Mouse (Mus musculus): ENCODE data around the gene Slc9b1. TPM values are rescaled to one million over a fixed set of nuclear protein-coding genes. Genes with fewer than 3 reads are reported as not detected.

Gene Slc9b1
- polyA plus RNA-seq, 1 experiment, result 100.0 TPM

GRCm38 (mm10) chr3:135404599-135404998 lies 56.8 kb downstream of the Slc9b1 start:
- TF ChIP-seq CTCF (IDR thresholded peaks at IDR 0.05; ENCODE audit: control insufficient read depth, insufficient read depth, insufficient replicate concordance, low read depth, low read length) (no peak), POLR2A (IDR thresholded peaks at IDR 0.05; ENCODE audit: control insufficient read depth, low read depth, low read length) (no peak)
- Histone ChIP-seq H3K4me3 (ENCODE audit: control insufficient read depth, low read depth, low read length) (no peak overlapping the region), H3K36me3 (ENCODE audit: control insufficient read depth, insufficient read depth, low read length) (no peaks in the 10 kb centered on the region), H3K27me3 (ENCODE audit: control insufficient read depth, insufficient read depth, low read length) (no peaks in the 10 kb centered on the region), H3K27ac (ENCODE audit: control insufficient read depth, insufficient read depth, low read depth, low read length) (no peak overlapping the region), H3K4me1 (ENCODE audit: control insufficient read depth, insufficient read depth, low read length) (peaks cover 2% of the 10 kb centered on the region)

- Histone ChIP-seq H3K4me1 (ENCODE audit: control insufficient read depth, insufficient read depth, low read length) (peaks cover 6% of the 10 kb centered on the region), H3K27ac (ENCODE audit: control insufficient read depth, insufficient read depth, low read depth, low read length) (no peak overlapping the region), H3K27me3 (ENCODE audit: control insufficient read depth, insufficient read depth, low read length) (no peaks in the 10 kb centered on the region), H3K4me3 (ENCODE audit: control insufficient read depth, low read depth, low read length) (no peak overlapping the region), H3K36me3 (ENCODE audit: control insufficient read depth, insufficient read depth, low read length) (no peaks in the 10 kb centered on the region)
- no peak for TF ChIP-seq POLR2A (IDR thresholded peaks at IDR 0.05; ENCODE audit: control insufficient read depth, low read depth, low read length)
- no peak for TF ChIP-seq CTCF (IDR thresholded peaks at IDR 0.05; ENCODE audit: control insufficient read depth, insufficient read depth, insufficient replicate concordance, low read depth, low read length)
Measured at GRCm38 (mm10) chr3:135407351-135407750, 59.5 kb downstream of the Slc9b1 start.

- Histone ChIP-seq H3K27ac (ENCODE audit: control insufficient read depth, insufficient read depth, low read depth, low read length) (no peak overlapping the region), H3K27me3 (ENCODE audit: control insufficient read depth, insufficient read depth, low read length) (no peaks in the 10 kb centered on the region), H3K4me1 (ENCODE audit: control insufficient read depth, insufficient read depth, low read length) (peaks cover 3% of the 10 kb centered on the region), H3K36me3 (ENCODE audit: control insufficient read depth, insufficient read depth, low read length) (no peaks in the 10 kb centered on the region), H3K4me3 (ENCODE audit: control insufficient read depth, low read depth, low read length) (no peak overlapping the region)
- TF ChIP-seq CTCF (IDR thresholded peaks at IDR 0.05; ENCODE audit: control insufficient read depth, insufficient read depth, insufficient replicate concordance, low read depth, low read length) (no peak), POLR2A (IDR thresholded peaks at IDR 0.05; ENCODE audit: control insufficient read depth, low read depth, low read length) (no peak)
Measured at GRCm38 (mm10) chr3:135409219-135409618, 61.4 kb downstream of the Slc9b1 start.

GRCm38 (mm10) chr3:135411056-135411455 lies 63.2 kb downstream of the Slc9b1 start:
- Histone ChIP-seq H3K27ac (ENCODE audit: control insufficient read depth, insufficient read depth, low read depth, low read length) (no peak overlapping the region), H3K36me3 (ENCODE audit: control insufficient read depth, insufficient read depth, low read length) (no peaks in the 10 kb centered on the region), H3K4me1 (ENCODE audit: control insufficient read depth, insufficient read depth, low read length) (peaks cover 3% of the 10 kb centered on the region), H3K4me3 (ENCODE audit: control insufficient read depth, low read depth, low read length) (peak overlapping the region; percentile 67), H3K27me3 (ENCODE audit: control insufficient read depth, insufficient read depth, low read length) (no peaks in the 10 kb centered on the region)
- no peak; the same call in 1 of the 2 replicates for TF ChIP-seq POLR2A (IDR thresholded peaks at IDR 0.05; ENCODE audit: control insufficient read depth, low read depth, low read length)
- TF ChIP-seq CTCF (IDR thresholded peaks at IDR 0.05; ENCODE audit: control insufficient read depth, insufficient read depth, insufficient replicate concordance, low read depth, low read length), result no peak

GRCm38 (mm10) chr3:135411824-135412223 lies 64.0 kb downstream of the Slc9b1 start:
- no peaks in the 10 kb centered on the region for H3K36me3 ChIP-seq (ENCODE audit: control insufficient read depth, insufficient read depth, low read length)
- peak overlapping the region; percentile 27 for H3K4me3 ChIP-seq (ENCODE audit: control insufficient read depth, low read depth, low read length)
- no peaks in the 10 kb centered on the region for H3K27me3 ChIP-seq (ENCODE audit: control insufficient read depth, insufficient read depth, low read length)
- TF ChIP-seq POLR2A (IDR thresholded peaks at IDR 0.05; ENCODE audit: control insufficient read depth, low read depth, low read length), result no peak
- TF ChIP-seq CTCF (IDR thresholded peaks at IDR 0.05; ENCODE audit: control insufficient read depth, insufficient read depth, insufficient replicate concordance, low read depth, low read length), result no peak
- no peak overlapping the region for H3K27ac ChIP-seq (ENCODE audit: control insufficient read depth, insufficient read depth, low read depth, low read length)
- peaks cover 3% of the 10 kb centered on the region for H3K4me1 ChIP-seq (ENCODE audit: control insufficient read depth, insufficient read depth, low read length)

- H3K27me3 ChIP-seq (ENCODE audit: control insufficient read depth, insufficient read depth, low read length), result no peaks in the 10 kb centered on the region
- TF ChIP-seq POLR2A (IDR thresholded peaks at IDR 0.05; ENCODE audit: control insufficient read depth, low read depth, low read length), result no peak
- no peak for TF ChIP-seq CTCF (IDR thresholded peaks at IDR 0.05; ENCODE audit: control insufficient read depth, insufficient read depth, insufficient replicate concordance, low read depth, low read length)
- H3K4me1 ChIP-seq (ENCODE audit: control insufficient read depth, insufficient read depth, low read length), result peaks cover under 1% of the 10 kb centered on the region; the same call in 1 of the 2 replicates
- no peaks in the 10 kb centered on the region for H3K36me3 ChIP-seq (ENCODE audit: control insufficient read depth, insufficient read depth, low read length)
- no peak overlapping the region for H3K4me3 ChIP-seq (ENCODE audit: control insufficient read depth, low read depth, low read length)
- H3K27ac ChIP-seq (ENCODE audit: control insufficient read depth, insufficient read depth, low read depth, low read length), result no peak overlapping the region
Measured at GRCm38 (mm10) chr3:135417245-135417644, 69.4 kb downstream of the Slc9b1 start.

- no peaks in the 10 kb centered on the region for H3K27me3 ChIP-seq (ENCODE audit: control insufficient read depth, insufficient read depth, low read length)
- no peaks in the 10 kb centered on the region for H3K36me3 ChIP-seq (ENCODE audit: control insufficient read depth, insufficient read depth, low read length)
- H3K4me1 ChIP-seq (ENCODE audit: control insufficient read depth, insufficient read depth, low read length), result peaks cover 2% of the 10 kb centered on the region; the same call in 1 of the 2 replicates
- no peak for TF ChIP-seq CTCF (IDR thresholded peaks at IDR 0.05; ENCODE audit: control insufficient read depth, insufficient read depth, insufficient replicate concordance, low read depth, low read length)
- no peak for TF ChIP-seq POLR2A (IDR thresholded peaks at IDR 0.05; ENCODE audit: control insufficient read depth, low read depth, low read length)
- no peak overlapping the region for H3K4me3 ChIP-seq (ENCODE audit: control insufficient read depth, low read depth, low read length)
- no peak overlapping the region for H3K27ac ChIP-seq (ENCODE audit: control insufficient read depth, insufficient read depth, low read depth, low read length)
Measured at GRCm38 (mm10) chr3:135417799-135418198, 70.0 kb downstream of the Slc9b1 start.
